In the genomic region with DNA sequence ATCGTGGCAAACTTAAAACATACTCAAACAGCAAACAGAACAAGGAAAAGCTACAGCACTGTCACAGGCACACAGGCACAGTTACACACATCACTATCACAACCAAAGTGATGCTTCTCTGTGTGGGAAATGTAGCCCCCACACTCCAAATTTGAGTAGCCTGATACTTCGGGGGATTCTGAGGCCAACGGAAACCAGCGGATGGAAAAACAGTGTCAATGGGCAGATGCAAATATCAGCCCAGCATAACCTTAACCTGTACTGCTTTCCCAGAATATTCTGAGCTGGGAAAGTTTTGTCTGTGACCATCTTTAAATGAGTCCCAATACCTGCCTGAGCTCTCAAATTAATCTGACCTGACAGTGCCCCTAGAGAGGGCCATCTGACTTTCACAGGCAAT, we compare ENCODE assay signal across 15 mouse cellular contexts.
"Had no signal": no experiment of that assay in that cellular context is flagged by ENCODE, and none has a peak within 500 bp of the region (broad histone marks: within the 10 kb centered on the region; RNA-seq: fewer than 3 reads in every experiment).

No protein-coding gene starts in this region.

- H3K36me3 ChIP-seq: neural tube, embryonic 15.5 days; stomach, embryonic 15.5 days had no signal

- H3K4me3 ChIP-seq: neural tube, embryonic 15.5 days; stomach, embryonic 15.5 days had no signal

- H3K4me2 ChIP-seq: neural tube, embryonic 15.5 days; stomach, embryonic 15.5 days had no signal

- H3K4me1 ChIP-seq: neural tube, embryonic 15.5 days; stomach, embryonic 15.5 days had no signal

- H3K9me3 ChIP-seq: neural tube, embryonic 15.5 days; stomach, embryonic 15.5 days had no signal

- H3K9ac ChIP-seq: neural tube, embryonic 15.5 days; stomach, embryonic 15.5 days had no signal

- H3K27ac ChIP-seq: neural tube, embryonic 15.5 days; stomach, embryonic 15.5 days; stomach, postnatal 0 days had no signal

- DNase-seq: retina, postnatal 1 day; right cerebral cortex, adult 18-20 months; right cerebral cortex, postnatal 14 days; right cerebral cortex, postnatal 25 days; right cerebral cortex, postnatal 4 days; spleen, adult 18-20 months; thymus, adult 18-20 months; thymus, adult 2 months; thymus, postnatal 14 days; thymus, postnatal 25 days; thymus, postnatal 36 days; thymus, postnatal 4 days had no signal

- H3K27me3 ChIP-seq: neural tube, embryonic 15.5 days; stomach, embryonic 15.5 days had no signal
